In genomic region chr13:9581821-9582220, GRCm38 (mm10) we compare ENCODE assay signal across 18 mouse cellular contexts.
DNase-seq lines count a peak whose midpoint lies in the region; ATAC-seq and TF ChIP-seq lines count a peak whose summit lies in the region.
"Had no signal": no experiment of that assay in that cellular context is flagged by ENCODE, and none has a peak within 500 bp of the region (broad histone marks: within the 10 kb centered on the region; RNA-seq: fewer than 3 reads in every experiment).

No protein-coding gene starts in this region.

- H3K9me3 ChIP-seq in kidney, embryonic 15.5 days (replicated peaks), result no peaks in the 10 kb centered on the region
- no peaks in the 10 kb centered on the region for H3K9me3 ChIP-seq in kidney, embryonic 16.5 days (ENCODE audit: low read length)
- no peaks in the 10 kb centered on the region for H3K9me3 ChIP-seq in forebrain, embryonic 11.5 days (ENCODE audit: control insufficient read depth, low read length)
- H3K9me3 ChIP-seq: embryonic facial prominence, embryonic 10.5 days; heart, embryonic 10.5 days; hindbrain, embryonic 13.5 days had no signal

- no peak for TF ChIP-seq CTCF in kidney, adult 2 months (conservative IDR thresholded peaks at IDR 0.05; ENCODE audit: insufficient read depth, insufficient read length, low read depth, low read length)

- H3K4me2 ChIP-seq in kidney, embryonic 15.5 days, result no peak overlapping the region
- no peak overlapping the region for H3K4me2 ChIP-seq in kidney, embryonic 16.5 days (replicated peaks; ENCODE audit: low read depth, low read length)
- H3K4me2 ChIP-seq in forebrain, embryonic 11.5 days (ENCODE audit: low read depth, low read length, severe bottlenecking), result no peak overlapping the region
- H3K4me2 ChIP-seq: hindbrain, embryonic 13.5 days had no signal

- no peak for TF ChIP-seq POLR2A in kidney, adult 2 months (IDR thresholded peaks at IDR 0.05; ENCODE audit: low read depth, low read length)

- no peak for ATAC-seq in kidney, embryonic 15.5 days (replicated peaks; ENCODE audit: low FRiP score)
- ATAC-seq in kidney, embryonic 16.5 days (ENCODE audit: low FRiP score, low TSS enrichment), result peak; percentile 71; the same call in 1 of the 2 replicates
- no peak for ATAC-seq in forebrain, embryonic 11.5 days (replicated peaks; ENCODE audit: low FRiP score)
- ATAC-seq: forebrain, embryonic 14.5 days had no signal

- no peaks in the 10 kb centered on the region for H3K27me3 ChIP-seq in kidney, adult 2 months (replicated peaks; ENCODE audit: control insufficient read depth, insufficient read depth, low read length)
- no peaks in the 10 kb centered on the region for H3K27me3 ChIP-seq in kidney, embryonic 15.5 days
- no peaks in the 10 kb centered on the region for H3K27me3 ChIP-seq in kidney, embryonic 16.5 days (ENCODE audit: insufficient read depth, low read length)
- H3K27me3 ChIP-seq in forebrain, embryonic 11.5 days (ENCODE audit: control insufficient read depth, insufficient read depth, low read length), result no peaks in the 10 kb centered on the region
- H3K27me3 ChIP-seq: hindbrain, embryonic 13.5 days had no signal

- H3K27ac ChIP-seq in kidney, adult 2 months (ENCODE audit: insufficient read depth, low read depth, low read length), result no peak overlapping the region
- no peak overlapping the region for H3K27ac ChIP-seq in kidney, embryonic 15.5 days
- H3K27ac ChIP-seq in kidney, embryonic 16.5 days (ENCODE audit: low read length), result no peak overlapping the region
- no peak overlapping the region for H3K27ac ChIP-seq in forebrain, embryonic 11.5 days (ENCODE audit: low read depth, low read length)
- H3K27ac ChIP-seq: embryonic facial prominence, embryonic 10.5 days; heart, embryonic 10.5 days; hindbrain, embryonic 13.5 days had no signal

- H3K4me1 ChIP-seq in kidney, adult 2 months (ENCODE audit: control insufficient read depth, insufficient read depth, low read length), result no peaks in the 10 kb centered on the region
- no peaks in the 10 kb centered on the region for H3K4me1 ChIP-seq in kidney, embryonic 15.5 days
- 0 out of 2 replicates have a peak, but pooled peaks cover 3% of the 10 kb centered on the region for H3K4me1 ChIP-seq in kidney, embryonic 16.5 days (ENCODE audit: insufficient read depth, low read length)
- H3K4me1 ChIP-seq in forebrain, embryonic 11.5 days (replicated peaks; ENCODE audit: control insufficient read depth, insufficient read depth, low read length), result no peaks in the 10 kb centered on the region
- H3K4me1 ChIP-seq: embryonic facial prominence, embryonic 10.5 days; heart, embryonic 10.5 days had no signal

- H3K4me3 ChIP-seq in kidney, adult 2 months (ENCODE audit: insufficient read depth, low read depth, low read length), result no peak overlapping the region
- H3K4me3 ChIP-seq in kidney, embryonic 15.5 days (replicated peaks), result no peak overlapping the region
- no peak overlapping the region for H3K4me3 ChIP-seq in kidney, embryonic 16.5 days (ENCODE audit: low read length)
- no peak overlapping the region for H3K4me3 ChIP-seq in forebrain, embryonic 11.5 days (ENCODE audit: low read depth, low read length)
- H3K4me3 ChIP-seq: embryonic facial prominence, embryonic 10.5 days; heart, embryonic 10.5 days; hindbrain, embryonic 13.5 days had no signal

- no peak overlapping the region for H3K9ac ChIP-seq in kidney, embryonic 15.5 days
- H3K9ac ChIP-seq in kidney, embryonic 16.5 days (replicated peaks; ENCODE audit: low read length), result no peak overlapping the region
- H3K9ac ChIP-seq in forebrain, embryonic 11.5 days (ENCODE audit: low read length), result no peak overlapping the region
- H3K9ac ChIP-seq: hindbrain, embryonic 13.5 days had no signal

- H3K36me3 ChIP-seq in kidney, adult 2 months (ENCODE audit: control insufficient read depth, insufficient read depth, low read length), result peaks cover 3% of the 10 kb centered on the region; the same call in 1 of the 2 replicates
- peaks cover 5% of the 10 kb centered on the region; the same call in 1 of the 2 replicates for H3K36me3 ChIP-seq in kidney, embryonic 15.5 days
- H3K36me3 ChIP-seq in kidney, embryonic 16.5 days (ENCODE audit: insufficient read depth, low read length), result 0 out of 2 replicates have a peak, but pooled peaks cover under 1% of the 10 kb centered on the region
- peaks cover 2% of the 10 kb centered on the region; the same call in 1 of the 2 replicates for H3K36me3 ChIP-seq in forebrain, embryonic 11.5 days (ENCODE audit: control insufficient read depth, insufficient read depth, low read length)
- H3K36me3 ChIP-seq: embryonic facial prominence, embryonic 10.5 days had no signal

- peak; percentile 83 for DNase-seq in kidney, adult 2 months
- peak; percentile 53 for DNase-seq in kidney, postnatal 14 days
- no peak for DNase-seq in right cerebral cortex, postnatal 4 days
- DNase-seq in forebrain, embryonic 11.5 days (ENCODE audit: low spot score), result no peak
- DNase-seq: adrenal gland, adult 2 months; adrenal gland, postnatal 25 days; cerebellum, adult 18-20 months; cerebellum, adult 9-11 months; cerebellum, postnatal 36 days; gastrocnemius, postnatal 36 days; heart, adult 11 months; heart, postnatal 14 days had no signal

Comparison
In these comparisons a context has a peak if more than half of its experiments do, and no peak if none do; other contexts are left out.
1. DNase-seq: peak in kidney, adult 2 months (single experiment) and kidney, postnatal 14 days (single experiment); none in right cerebral cortex, postnatal 4 days (single experiment) and forebrain, embryonic 11.5 days (single experiment).